Mouse (Mus musculus) kidney, adult 2 months (tissue): ENCODE measurements around the gene Gm5127.

Experiments
- CTCF ChIP-seq: fragments of 200-500 bp; conservative IDR thresholded peaks from 2 replicates; pipeline ENCODE4 v1.5.1; 2011; ENCODE audit warnings: low read depth, mild to moderate bottlenecking, control low read depth, low read length, moderate library complexity, mixed read lengths; ENCODE audit not compliant: insufficient read depth, insufficient read length
- POLR2A ChIP-seq: fragments of 200-500 bp; IDR thresholded peaks from one replicate; pipeline ENCODE4 v1.6.1; 2011; ENCODE audit warnings: low read depth, low read length, control low read depth

- no peak for TF ChIP-seq CTCF
- no peak for TF ChIP-seq POLR2A
Observed at GRCm38 (mm10) chrX:106628514-106628913, 45.5 kb downstream of the Gm5127 start.
